Mouse (Mus musculus): ENCODE results near the gene Flnb. TPM values are rescaled to one million over a fixed set of nuclear protein-coding genes. Genes with fewer than 3 reads are reported as not detected.

Gene Flnb
- polyA plus RNA-seq, 1 experiment: 6.5 TPM

DNA sequence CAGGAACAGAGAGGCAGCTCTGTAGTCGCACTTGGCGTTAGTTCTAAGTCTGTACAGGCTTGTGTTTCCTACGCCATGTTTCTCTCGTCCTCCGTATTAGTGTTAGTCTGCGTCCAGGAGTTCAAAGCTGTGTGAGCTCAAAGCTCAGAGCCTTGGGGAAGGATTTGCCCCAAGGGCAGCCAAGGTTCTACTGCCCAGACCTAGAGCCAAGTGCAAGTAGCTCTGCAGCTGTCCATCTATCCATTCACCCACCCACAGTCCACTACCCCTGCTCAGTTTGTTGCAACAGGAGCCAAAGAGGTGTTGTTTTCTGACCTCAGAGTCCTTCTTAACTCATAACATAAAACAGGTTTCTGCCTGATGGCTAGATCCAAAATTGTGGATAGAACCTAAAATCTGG lies 70.5 kb downstream of the Flnb start:
- Histone ChIP-seq H3K4me1 (ENCODE audit: control insufficient read depth, insufficient read depth, low read length) (peaks cover 11% of the 10 kb centered on the region), H3K27ac (ENCODE audit: insufficient read depth, low read depth, low read length) (no peak overlapping the region), H3K4me3 (ENCODE audit: insufficient read depth, low read length) (no peak overlapping the region)
- TF ChIP-seq CTCF (IDR thresholded peaks at IDR 0.05; ENCODE audit: low read depth, low read length): no peak
- no peak for TF ChIP-seq POLR2A (IDR thresholded peaks at IDR 0.05; ENCODE audit: borderline replicate concordance, low read depth, low read length)

DNA sequence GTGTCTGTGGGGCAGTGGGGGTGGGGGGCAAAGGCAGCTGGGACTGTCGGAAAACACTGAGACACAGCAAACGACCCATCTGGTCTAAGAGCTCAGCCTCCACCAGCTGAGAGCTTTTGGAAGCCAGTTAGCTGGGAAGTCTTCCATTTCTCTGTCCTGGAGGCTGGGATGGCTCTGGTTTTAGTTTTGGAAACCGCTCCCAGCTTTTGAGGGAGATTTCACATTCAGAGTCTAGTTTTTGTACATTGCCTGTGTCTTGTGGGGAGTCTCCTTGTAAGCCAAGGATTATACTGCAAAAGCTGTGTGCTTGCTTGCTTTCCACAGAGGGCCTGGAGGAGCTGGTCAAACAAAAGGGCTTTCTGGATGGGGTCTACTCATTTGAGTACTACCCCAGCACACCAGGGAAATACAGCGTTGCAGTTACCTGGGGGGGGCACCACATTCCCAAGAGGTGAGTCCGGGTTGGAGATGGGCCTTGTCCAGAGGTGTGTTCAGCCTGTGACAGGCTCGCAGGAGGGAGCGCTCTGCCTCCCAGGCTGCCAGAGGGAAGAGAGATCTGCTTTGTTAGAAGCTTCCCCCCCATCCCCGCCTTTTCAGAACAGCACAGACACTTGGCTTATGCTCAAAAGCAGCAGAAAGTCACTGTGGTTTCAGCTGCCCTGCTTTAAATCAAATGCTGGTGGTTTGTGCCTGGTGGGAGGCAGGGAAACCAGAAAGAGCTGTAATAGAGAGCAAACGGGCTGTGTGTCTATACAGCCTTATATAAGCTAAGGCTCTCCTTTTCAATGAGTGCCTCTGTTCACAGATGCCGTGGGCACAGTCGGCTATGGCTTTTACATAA lies 71.3 kb downstream of the Flnb start:
- TF ChIP-seq CTCF (IDR thresholded peaks at IDR 0.05; ENCODE audit: low read depth, low read length) (no peak), POLR2A (IDR thresholded peaks at IDR 0.05; ENCODE audit: borderline replicate concordance, low read depth, low read length) (no peak)
- Histone ChIP-seq H3K4me3 (ENCODE audit: insufficient read depth, low read length) (no peak overlapping the region), H3K27ac (ENCODE audit: insufficient read depth, low read depth, low read length) (no peak overlapping the region), H3K4me1 (ENCODE audit: control insufficient read depth, insufficient read depth, low read length) (peaks cover 11% of the 10 kb centered on the region)

DNA sequence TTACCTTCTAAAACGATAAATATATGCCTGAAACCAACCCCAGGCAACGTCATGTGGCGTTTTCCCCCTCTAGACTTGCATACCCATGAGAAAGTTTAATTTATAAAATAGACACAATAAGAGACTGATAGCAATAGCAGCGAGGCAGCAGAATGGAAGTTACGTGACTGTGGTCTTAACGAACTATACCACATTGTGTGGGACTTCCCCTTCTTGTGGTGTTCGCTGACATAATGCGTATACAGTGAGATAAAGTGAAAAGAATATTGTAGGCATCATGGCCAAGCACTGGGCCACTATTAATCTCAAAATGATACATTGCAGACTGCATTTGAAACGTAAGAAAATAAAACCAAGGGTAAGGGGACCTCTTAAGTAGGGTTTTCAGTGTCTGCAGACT lies 72.1 kb downstream of the Flnb start:
- H3K4me3 ChIP-seq (ENCODE audit: insufficient read depth, low read length): no peak overlapping the region
- peaks cover 11% of the 10 kb centered on the region for H3K4me1 ChIP-seq (ENCODE audit: control insufficient read depth, insufficient read depth, low read length)
- no peak for TF ChIP-seq CTCF (IDR thresholded peaks at IDR 0.05; ENCODE audit: low read depth, low read length)
- no peak for TF ChIP-seq POLR2A (IDR thresholded peaks at IDR 0.05; ENCODE audit: borderline replicate concordance, low read depth, low read length)
- no peak overlapping the region for H3K27ac ChIP-seq (ENCODE audit: insufficient read depth, low read depth, low read length)

DNA sequence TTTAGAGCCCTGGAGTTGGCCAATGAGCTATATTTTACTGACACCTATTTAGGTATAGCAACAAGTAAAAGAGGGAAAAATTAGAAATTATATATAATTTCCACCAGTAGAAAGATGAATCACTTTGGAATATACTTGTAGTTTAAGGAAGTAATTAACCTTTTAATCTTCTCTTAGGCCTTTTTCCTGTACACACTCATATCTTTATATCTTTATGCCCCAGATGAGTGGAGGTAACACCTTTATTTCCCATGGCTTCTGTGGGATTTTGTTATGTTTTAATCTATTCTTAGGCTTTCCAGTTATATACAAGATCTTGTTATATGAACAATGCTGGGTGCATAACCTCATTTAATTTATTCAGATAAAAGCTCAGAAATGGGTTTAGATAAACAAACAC lies 73.6 kb downstream of the Flnb start:
- no peak overlapping the region for H3K27ac ChIP-seq (ENCODE audit: insufficient read depth, low read depth, low read length)
- no peak for TF ChIP-seq CTCF (IDR thresholded peaks at IDR 0.05; ENCODE audit: low read depth, low read length)
- TF ChIP-seq POLR2A (IDR thresholded peaks at IDR 0.05; ENCODE audit: borderline replicate concordance, low read depth, low read length): no peak
- peaks cover 11% of the 10 kb centered on the region for H3K4me1 ChIP-seq (ENCODE audit: control insufficient read depth, insufficient read depth, low read length)
- H3K4me3 ChIP-seq (ENCODE audit: insufficient read depth, low read length): no peak overlapping the region

DNA sequence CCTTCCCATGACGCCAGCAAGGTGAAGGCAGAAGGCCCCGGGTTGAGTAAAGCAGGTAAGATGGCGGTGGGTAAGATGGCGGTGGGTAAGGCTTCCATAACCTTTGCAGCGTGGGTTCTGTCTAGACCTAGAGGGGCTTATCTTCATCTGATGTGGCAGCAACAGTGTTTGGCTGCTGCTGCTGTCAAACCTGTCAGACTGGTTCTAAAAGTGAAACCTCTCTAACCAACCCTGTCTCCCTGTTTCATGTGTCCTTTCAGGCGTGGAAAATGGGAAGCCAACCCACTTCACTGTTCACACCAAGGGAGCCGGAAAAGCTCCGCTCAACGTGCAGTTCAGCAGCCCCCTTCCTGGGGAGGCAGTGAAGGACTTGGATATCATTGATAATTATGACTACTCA lies 78.4 kb downstream of the Flnb start:
- TF ChIP-seq POLR2A (IDR thresholded peaks at IDR 0.05; ENCODE audit: borderline replicate concordance, low read depth, low read length): no peak
- no peak for TF ChIP-seq CTCF (IDR thresholded peaks at IDR 0.05; ENCODE audit: low read depth, low read length)
- peaks cover 12% of the 10 kb centered on the region for H3K4me1 ChIP-seq (ENCODE audit: control insufficient read depth, insufficient read depth, low read length)
- no peak overlapping the region for H3K27ac ChIP-seq (ENCODE audit: insufficient read depth, low read depth, low read length)
- no peak overlapping the region for H3K4me3 ChIP-seq (ENCODE audit: insufficient read depth, low read length)

DNA sequence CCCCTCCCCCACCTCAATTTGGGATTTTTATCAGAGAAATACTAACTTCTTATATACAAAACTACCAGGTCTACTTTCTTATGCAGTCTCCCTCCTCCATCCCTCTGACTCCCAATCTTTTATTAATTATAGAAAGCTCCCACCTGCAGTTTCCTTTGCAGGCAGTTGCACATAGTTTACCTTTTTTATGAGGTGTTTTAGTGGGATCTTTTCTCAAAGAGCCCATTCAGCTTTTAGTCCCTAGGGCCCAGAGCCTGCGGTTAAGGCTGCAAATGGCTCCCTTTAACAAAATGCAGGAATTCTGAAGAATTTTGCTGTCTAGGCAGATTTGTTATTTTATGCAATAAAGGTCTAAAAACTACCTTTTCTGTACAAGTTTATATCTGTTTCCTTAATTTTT lies 78.9 kb downstream of the Flnb start:
- H3K4me3 ChIP-seq (ENCODE audit: insufficient read depth, low read length): no peak overlapping the region
- H3K4me1 ChIP-seq (ENCODE audit: control insufficient read depth, insufficient read depth, low read length): peaks cover 12% of the 10 kb centered on the region
- TF ChIP-seq POLR2A (IDR thresholded peaks at IDR 0.05; ENCODE audit: borderline replicate concordance, low read depth, low read length): no peak
- TF ChIP-seq CTCF (IDR thresholded peaks at IDR 0.05; ENCODE audit: low read depth, low read length): no peak
- H3K27ac ChIP-seq (ENCODE audit: insufficient read depth, low read depth, low read length): no peak overlapping the region

DNA sequence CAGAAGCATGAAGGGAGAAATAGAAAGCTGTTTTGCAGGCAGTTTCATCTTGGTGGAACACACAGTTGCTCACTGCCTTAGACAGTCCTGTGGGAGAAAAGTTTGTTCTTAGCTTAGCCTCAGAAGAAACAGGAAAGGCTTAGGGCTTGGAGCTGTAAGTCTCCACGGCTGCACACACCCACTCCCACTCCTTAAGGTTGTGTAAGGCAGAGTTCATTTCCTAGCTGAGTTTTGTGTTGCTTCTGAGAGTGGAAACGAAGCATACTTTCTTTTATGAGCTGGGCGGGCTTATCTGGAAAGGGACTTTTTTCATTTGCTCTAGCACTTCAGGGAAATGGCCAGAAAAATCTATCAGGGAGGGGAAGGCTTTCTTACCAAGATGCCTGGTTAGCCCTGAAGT lies 82.2 kb downstream of the Flnb start:
- peaks cover 12% of the 10 kb centered on the region for H3K4me1 ChIP-seq (ENCODE audit: control insufficient read depth, insufficient read depth, low read length)
- TF ChIP-seq CTCF (IDR thresholded peaks at IDR 0.05; ENCODE audit: low read depth, low read length) (no peak), POLR2A (IDR thresholded peaks at IDR 0.05; ENCODE audit: borderline replicate concordance, low read depth, low read length) (no peak)
- no peak overlapping the region for H3K27ac ChIP-seq (ENCODE audit: insufficient read depth, low read depth, low read length)
- no peak overlapping the region for H3K4me3 ChIP-seq (ENCODE audit: insufficient read depth, low read length)

DNA sequence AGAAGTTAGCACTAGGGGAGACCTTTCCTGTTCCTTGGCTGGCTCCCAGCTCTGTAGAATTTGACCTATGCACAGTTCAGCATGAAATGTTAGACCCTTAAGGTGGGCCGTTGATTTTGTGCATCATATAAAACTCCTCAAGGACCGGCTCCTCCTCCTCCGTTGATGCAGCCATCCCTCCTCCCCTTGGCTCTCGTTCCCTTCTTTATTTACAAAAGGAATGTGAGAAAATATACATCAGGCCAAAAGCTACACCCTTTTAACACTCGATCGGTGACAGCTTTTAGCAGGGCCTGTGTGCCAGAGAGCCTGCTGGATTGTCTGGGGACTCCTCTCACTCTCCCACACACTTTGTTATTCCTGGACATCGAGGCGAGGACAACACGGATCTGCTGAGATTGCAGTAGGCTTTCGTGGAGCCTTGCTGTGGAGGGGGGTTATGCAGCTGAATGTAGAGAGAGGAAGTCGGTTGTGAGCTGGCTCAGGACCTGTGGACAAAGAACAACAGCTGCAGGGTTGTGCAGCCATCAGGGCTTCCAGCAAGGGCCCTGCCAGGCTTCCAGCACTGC lies 82.8 kb downstream of the Flnb start:
- H3K4me1 ChIP-seq (ENCODE audit: control insufficient read depth, insufficient read depth, low read length): peaks cover 12% of the 10 kb centered on the region
- H3K27ac ChIP-seq (ENCODE audit: insufficient read depth, low read depth, low read length): no peak overlapping the region
- TF ChIP-seq CTCF (IDR thresholded peaks at IDR 0.05; ENCODE audit: low read depth, low read length): no peak
- TF ChIP-seq POLR2A (IDR thresholded peaks at IDR 0.05; ENCODE audit: borderline replicate concordance, low read depth, low read length): no peak
- H3K4me3 ChIP-seq (ENCODE audit: insufficient read depth, low read length): no peak overlapping the region

DNA sequence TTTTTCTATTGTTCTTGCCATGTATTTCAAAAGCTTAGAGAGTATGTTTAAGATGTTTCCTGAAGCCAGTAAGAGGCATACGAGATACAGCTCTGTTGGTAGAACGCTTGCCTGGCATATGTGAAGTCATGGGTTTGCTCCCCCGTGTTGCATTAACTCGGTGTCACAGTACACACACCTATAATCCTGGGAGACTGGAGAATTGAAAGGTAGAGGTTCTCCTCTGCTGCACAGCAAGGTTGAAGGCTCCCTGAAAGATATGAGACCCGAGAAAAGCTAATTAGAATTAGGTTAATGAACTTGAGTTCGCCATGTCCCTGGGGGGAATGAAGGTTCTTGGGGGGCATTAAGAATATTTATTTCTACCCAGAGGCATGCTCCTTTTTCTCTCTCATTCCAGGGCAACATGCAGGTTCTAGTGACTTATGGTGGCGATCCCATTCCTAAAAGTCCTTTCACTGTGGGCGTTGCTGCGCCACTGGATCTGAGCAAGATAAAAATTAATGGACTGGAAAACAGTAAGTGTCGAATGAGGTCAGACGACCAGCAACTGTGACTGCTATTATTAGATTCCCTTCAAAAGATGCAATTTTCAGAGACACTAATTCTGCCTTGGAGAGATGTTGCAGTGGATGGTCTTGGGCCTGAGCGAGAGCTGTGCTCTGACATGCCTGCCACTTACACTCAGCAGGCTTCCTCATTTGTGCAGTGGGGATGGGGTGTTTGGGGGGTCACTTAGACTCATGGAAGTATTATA lies 83.9 kb downstream of the Flnb start:
- no peak overlapping the region for H3K27ac ChIP-seq (ENCODE audit: insufficient read depth, low read depth, low read length)
- H3K4me1 ChIP-seq (ENCODE audit: control insufficient read depth, insufficient read depth, low read length): peaks cover 12% of the 10 kb centered on the region
- TF ChIP-seq POLR2A (IDR thresholded peaks at IDR 0.05; ENCODE audit: borderline replicate concordance, low read depth, low read length): no peak
- no peak for TF ChIP-seq CTCF (IDR thresholded peaks at IDR 0.05; ENCODE audit: low read depth, low read length)
- H3K4me3 ChIP-seq (ENCODE audit: insufficient read depth, low read length): no peak overlapping the region

DNA sequence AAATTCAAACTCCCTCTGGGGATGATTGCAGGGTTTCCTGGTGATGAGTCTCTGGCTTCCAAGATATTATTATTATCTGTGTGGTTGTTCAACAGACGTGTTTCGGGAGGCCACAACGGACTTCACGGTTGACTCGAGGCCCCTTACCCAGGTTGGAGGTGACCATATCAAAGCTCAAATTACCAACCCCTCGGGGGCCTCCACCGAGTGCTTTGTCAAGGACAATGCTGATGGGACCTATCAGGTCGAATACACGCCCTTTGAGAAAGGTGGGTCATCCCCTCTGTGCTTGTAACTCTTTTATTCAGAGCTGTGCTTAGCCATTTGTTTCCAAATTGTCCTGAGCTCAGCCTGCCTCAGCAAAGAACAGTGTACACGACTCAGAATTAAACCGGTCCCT lies 89.3 kb downstream of the Flnb start:
- H3K27ac ChIP-seq (ENCODE audit: insufficient read depth, low read depth, low read length): no peak overlapping the region
- H3K4me1 ChIP-seq (ENCODE audit: control insufficient read depth, insufficient read depth, low read length): peaks cover 8% of the 10 kb centered on the region
- no peak overlapping the region for H3K4me3 ChIP-seq (ENCODE audit: insufficient read depth, low read length)
- TF ChIP-seq CTCF (IDR thresholded peaks at IDR 0.05; ENCODE audit: low read depth, low read length) (no peak), POLR2A (IDR thresholded peaks at IDR 0.05; ENCODE audit: borderline replicate concordance, low read depth, low read length) (no peak)

Data from bone marrow macrophage, adult 2 months (primary cell).